Mouse (Mus musculus) hindbrain, embryonic 12.5 days (tissue): ENCODE measurements around the gene Lrp5. TPM values are rescaled to one million over a fixed set of nuclear protein-coding genes. Genes with fewer than 3 reads are reported as not detected.

Source experiments
- ATAC-seq: fragments of 200-750 bp; cut with Nextera tagmentation; 2 replicates; pipeline ENCODE4 v1.8.0; 2017; ENCODE audit warnings: moderate TSS enrichment; ENCODE audit not compliant: low FRiP score
- H3K27ac ChIP-seq: fragments of 300-500 bp; sonication (generic); 2 replicates; pipeline ENCODE4 v1.5.1; 2016; ENCODE audit warnings: mild to moderate bottlenecking
- H3K27me3 ChIP-seq: fragments of 300-500 bp; sonication (generic); 2 replicates; pipeline ENCODE4 v1.6.1; 2016; ENCODE audit warnings: mild to moderate bottlenecking
- H3K36me3 ChIP-seq: fragments of 300-500 bp; sonication (generic); 2 replicates; pipeline ENCODE4 v1.6.1; 2016; ENCODE audit warnings: mild to moderate bottlenecking
- H3K4me1 ChIP-seq: fragments of 300-500 bp; sonication (generic); 2 replicates; pipeline ENCODE4 v1.6.1; 2016
- H3K4me2 ChIP-seq: fragments of 300-500 bp; sonication (generic); replicated peaks from 2 replicates; pipeline ENCODE4 v1.6.1; 2016; ENCODE audit warnings: mild to moderate bottlenecking
- H3K4me3 ChIP-seq: fragments of 300-500 bp; sonication (generic); 2 replicates; pipeline ENCODE4 v1.5.1; 2016; ENCODE audit warnings: mild to moderate bottlenecking
- H3K9ac ChIP-seq: fragments of 300-500 bp; sonication (generic); 2 replicates; pipeline ENCODE4 v1.6.1; 2016; ENCODE audit warnings: mild to moderate bottlenecking, moderate library complexity
- H3K9me3 ChIP-seq: fragments of 300-500 bp; sonication (generic); replicated peaks from 2 replicates; pipeline ENCODE4 v1.6.1; 2016; ENCODE audit warnings: mild to moderate bottlenecking
- WGBS: fragments of 180-500 bp; shearing (Covaris S2); methylation state at CpG from one replicate; pipeline ENCODE4 v1.1.7; 2016; 5-methylcytosine and 5-hydroxymethylcytosine counted together
- polyA plus RNA-seq: library from polyadenylated mRNA; unstranded; fragments of >200 nt; fragmentation: Nextera tagmentation; extraction: Ambion mirVana; gene quantifications from 2 replicates; pipeline ENCODE4 v1.2.1, GENCODE M21; 2016

Gene Lrp5
- polyA plus RNA-seq, 1 experiment from 2014 or later, result 4.0 TPM

- ATAC-seq, result no peak
- H3K4me3 ChIP-seq, result no peak overlapping the region
- H3K4me2 ChIP-seq, result no peak overlapping the region
- no peaks in the 10 kb centered on the region for H3K27me3 ChIP-seq
- no peak overlapping the region for H3K9ac ChIP-seq
- no peaks in the 10 kb centered on the region for H3K4me1 ChIP-seq
- H3K36me3 ChIP-seq, result peaks cover 21% of the 10 kb centered on the region
- H3K27ac ChIP-seq, result no peak overlapping the region
- H3K9me3 ChIP-seq, result no peaks in the 10 kb centered on the region
- WGBS, result 84% methylated on average over 5 of the region's 5 CpGs
Observed at GRCm38 (mm10) chr19:3539456-3539855, 146.9 kb downstream of the Lrp5 start.

GRCm38 (mm10) chr19:3537658-3538057 lies 148.7 kb downstream of the Lrp5 start:
- 96% methylated on average over 6 of the region's 6 CpGs for WGBS
- Histone ChIP-seq H3K27ac (no peak overlapping the region), H3K36me3 (peaks cover 14% of the 10 kb centered on the region), H3K9ac (no peak overlapping the region), H3K9me3 (no peaks in the 10 kb centered on the region), H3K4me3 (no peak overlapping the region), H3K4me1 (no peaks in the 10 kb centered on the region), H3K4me2 (no peak overlapping the region), H3K27me3 (no peaks in the 10 kb centered on the region)
- ATAC-seq, result no peak

- H3K36me3 ChIP-seq, result 0 out of 2 replicates have a peak, but pooled peaks cover 3% of the 10 kb centered on the region
- H3K27ac ChIP-seq, result no peak overlapping the region
- H3K4me2 ChIP-seq, result no peak overlapping the region
- H3K27me3 ChIP-seq, result no peaks in the 10 kb centered on the region
- no peaks in the 10 kb centered on the region for H3K4me1 ChIP-seq
- ATAC-seq, result no peak
- no peak overlapping the region for H3K4me3 ChIP-seq
- WGBS, result 77% methylated on average over 3 of the region's 3 CpGs
- H3K9ac ChIP-seq, result no peak overlapping the region
- H3K9me3 ChIP-seq, result no peaks in the 10 kb centered on the region
Observed at GRCm38 (mm10) chr19:3534945-3535344, 151.4 kb downstream of the Lrp5 start.

Other genes with a start within 250 kb of the Lrp5 start
- gene Ppp6r3, start 110.8 kb downstream of the Lrp5 start, polyA plus RNA-seq, result 79.9 and 83.9 TPM in 2 replicates
- gene 1810055G02Rik, start 21.7 kb upstream of the Lrp5 start, polyA plus RNA-seq, result 37.3 and 37.5 TPM in 2 replicates
- gene Kmt5b, start 80.9 kb upstream of the Lrp5 start, polyA plus RNA-seq, result 59.3 and 70.8 TPM in 2 replicates
- 63.2 and 66.8 TPM in 2 replicates for gene Chka, start 165.2 kb upstream of the Lrp5 start, polyA plus RNA-seq
- gene Tcirg1, start 220.6 kb upstream of the Lrp5 start, polyA plus RNA-seq, result 24.9 and 29.9 TPM in 2 replicates
- gene Ndufs8, start 226.2 kb upstream of the Lrp5 start, polyA plus RNA-seq, result 180 and 207 TPM in 2 replicates
- gene Aldh3b1, start 243.2 kb upstream of the Lrp5 start, polyA plus RNA-seq, result 1.0 and 1.2 TPM in 2 replicates
- 8.1 and 8.5 TPM in 2 replicates for gene Unc93b1, start 248.6 kb upstream of the Lrp5 start, polyA plus RNA-seq